8 mouse cellular contexts compared by ENCODE assay signal in the genomic region with DNA sequence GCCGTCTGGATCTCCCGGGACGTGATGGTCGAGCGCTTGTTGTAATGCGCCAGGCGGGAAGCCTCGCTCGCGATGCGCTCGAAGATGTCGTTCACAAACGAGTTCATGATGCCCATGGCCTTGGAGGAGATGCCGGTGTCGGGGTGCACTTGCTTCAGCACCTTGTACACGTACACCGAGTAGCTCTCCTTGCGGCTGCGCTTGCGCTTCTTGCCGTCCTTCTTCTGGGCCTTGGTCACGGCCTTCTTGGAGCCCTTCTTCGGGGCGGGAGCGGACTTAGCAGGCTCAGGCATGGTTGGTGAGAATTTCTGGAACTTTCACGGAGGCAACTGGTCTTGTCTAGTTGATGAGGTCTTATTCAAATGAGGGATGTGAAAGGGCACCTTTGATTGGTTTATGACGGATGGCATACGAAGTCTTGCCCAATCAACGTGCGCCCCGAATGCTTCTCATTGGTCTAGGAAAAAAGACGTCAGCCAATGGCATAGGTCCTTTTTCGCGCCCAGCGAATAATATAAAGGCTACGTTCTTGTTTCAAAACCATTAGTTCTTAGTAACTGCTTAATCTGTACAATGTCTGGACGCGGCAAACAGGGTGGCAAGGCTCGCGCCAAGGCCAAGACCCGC. TPM values are rescaled to one million over a fixed set of nuclear protein-coding genes. Genes with fewer than 3 reads are reported as not detected.
DNase-seq lines count a peak whose midpoint lies in the region; ATAC-seq and TF ChIP-seq lines count a peak whose summit lies in the region.
"Not testable (repeated sequence)": the region's sequence is repeated elsewhere in the genome, so short reads cannot be mapped to it uniquely, and the experiment has no call there.

Hist1h2bf (minus strand) TSS at position 299 of the 627 bp plus-strand sequence.
Hist1h2ad (plus strand) TSS at position 484 of the 627 bp plus-strand sequence.

- DNase-seq in MEL-GATA-1-ER (ENCODE audit: extremely low read depth, low read depth) = peak; percentile 99
- peak; percentile 89 for DNase-seq in cerebellum, adult 9-10 months
- DNase-seq in forelimb bud, embryonic 11.5 days (ENCODE audit: low read depth, low spot score) = peak; percentile 98
- DNase-seq in layer of hippocampus, adult 8-10 months (ENCODE audit: low spot score in 2 of 2) = peak; percentile 93 to 97
- DNase-seq in lung, embryonic 14.5 days = peak; percentile 99
- DNase-seq in testis, postnatal 14 days (ENCODE audit: low spot score) = peak; percentile 93

- peak within 1 kb of the TSS; percentile 87 for H3K4me2 ChIP-seq in lung, embryonic 14.5 days

- ATAC-seq in hematopoietic stem cell, adult 5-6 weeks (replicated peaks in 1 of 2; ENCODE audit: insufficient read depth in 1 of 2, low FRiP score in 2 of 2, low TSS enrichment in 1 of 2, low read depth in 1 of 2, poor library complexity in 2 of 2, severe bottlenecking in 2 of 2) = peak; percentile 82 to 83
- ATAC-seq in lung, embryonic 14.5 days (ENCODE audit: insufficient read depth) = peak; percentile 85
- peak; percentile 91 for ATAC-seq in neutrophil, adult 5-6 weeks (ENCODE audit: extremely low read depth, insufficient number of reproducible peaks, low FRiP score, poor library complexity, severe bottlenecking)

- H3K4me1 ChIP-seq in lung, embryonic 14.5 days (ENCODE audit: insufficient read depth) = not testable (repeated sequence)

- H3K9me3 ChIP-seq in lung, embryonic 14.5 days (ENCODE audit: low read depth, low read length) = not testable (repeated sequence)

- WGBS in lung, embryonic 14.5 days = under 1% methylated on average over 20 of the region's 42 CpGs

- H3K4me3 ChIP-seq in lung, embryonic 14.5 days (ENCODE audit: low read depth, low read length) = peak within 1 kb of the TSS; percentile 45

- H3K27me3 ChIP-seq in lung, embryonic 14.5 days (ENCODE audit: insufficient read depth, low read length) = not testable (repeated sequence)

- not testable (repeated sequence) for H3K36me3 ChIP-seq in lung, embryonic 14.5 days (ENCODE audit: insufficient read depth)

- H3K9ac ChIP-seq in lung, embryonic 14.5 days = peak within 1 kb of the TSS; percentile 82

- TF ChIP-seq CTCF in lung, embryonic 14.5 days (IDR thresholded peaks at IDR 0.05; ENCODE audit: low read depth) = not testable (repeated sequence)

- H3K27ac ChIP-seq in lung, embryonic 14.5 days (ENCODE audit: low read depth) = peak within 1 kb of the TSS; percentile 99

RNA-seq across cellular contexts. Expression of gene Hist1h2bf, which starts in this region (rescaled TPM):
- total RNA-seq in hematopoietic stem cell, adult 5-6 weeks (2017) = 223 and 278 TPM in 2 replicates
- total RNA-seq in layer of hippocampus, adult 8-10 months (2022) = 10 to 100 TPM; 19.2 to 30.0 (median 24.4) TPM
- 7.8 and 12.2 TPM in 2 replicates for polyA plus RNA-seq in lung, embryonic 14.5 days (2014; fragmentation: Nextera tagmentation; extraction: Ambion mirVana)
- 32.7 and 52.5 TPM in 2 replicates for total RNA-seq in neutrophil, adult 5-6 weeks (2017)

RNA-seq across cellular contexts. Expression of gene Hist1h2ad, which starts in this region (rescaled TPM):
- 346 and 539 TPM in 2 replicates for total RNA-seq in hematopoietic stem cell, adult 5-6 weeks (2017)
- 10 to 100 TPM in 1 of 4 experiments, 1 to 10 TPM in 3; 3.0 to 11.0 (median 5.7) TPM for total RNA-seq in layer of hippocampus, adult 8-10 months (2022)
- 4.2 and 4.9 TPM in 2 replicates for polyA plus RNA-seq in lung, embryonic 14.5 days (2014; fragmentation: Nextera tagmentation; extraction: Ambion mirVana)
- 33.4 and 78.8 TPM in 2 replicates for total RNA-seq in neutrophil, adult 5-6 weeks (2017)

Comparison
In these comparisons a context has a peak if more than half of its experiments do, and no peak if none do; other contexts are left out.
1. Peak in every context shown above with its lines: DNase-seq, ATAC-seq, H3K4me3 ChIP-seq and H3K27ac ChIP-seq.